Mouse (Mus musculus) E14TG2a.4 (cell line): ENCODE data around the gene Ppp1r10.

ENCODE experiments used
- H3K27me3 ChIP-seq: 2 replicates; pipeline ENCODE4 v1.6.1; 2014; ENCODE audit warnings: low read length, control low read depth; ENCODE audit not compliant: insufficient read depth
- H3K36me3 ChIP-seq: 2 replicates; pipeline ENCODE4 v1.6.1; 2014; ENCODE audit warnings: low read length, control low read depth; ENCODE audit not compliant: insufficient read depth
- H3K4me1 ChIP-seq: replicated peaks from 2 replicates; pipeline ENCODE4 v1.6.1; 2014; ENCODE audit warnings: low read depth, low read length, control low read depth
- H3K4me3 ChIP-seq: replicated peaks from 2 replicates; pipeline ENCODE4 v1.5.1; 2014; ENCODE audit warnings: mild to moderate bottlenecking, low read length
- H3K9me3 ChIP-seq: 2 replicates; pipeline ENCODE4 v1.6.1; 2014; ENCODE audit warnings: low read length, control low read depth
- CTCF ChIP-seq: conservative IDR thresholded peaks from 2 replicates; pipeline ENCODE4 v1.5.1; 2014; ENCODE audit warnings: low read length
- NANOG ChIP-seq: IDR thresholded peaks from 2 replicates; pipeline ENCODE4 v1.6.1; 2014; ENCODE audit warnings: borderline replicate concordance, low read length, mixed read lengths
- POU5F1 ChIP-seq: IDR thresholded peaks from 2 replicates; pipeline ENCODE4 v1.6.1; 2014; ENCODE audit warnings: low read length, borderline replicate concordance

The Ppp1r10 gene

GRCm38 (mm10) chr17:35916297-35917142 is at the start of gene Ppp1r10, which contains the start of gene Mrps18b:
Ppp1r10 (plus strand) TSS chr17:35916434.
Mrps18b (minus strand) TSS chr17:35916389.
- H3K9me3 ChIP-seq = no peaks in the 10 kb centered on the region
- 0 out of 2 replicates have a peak, but pooled peaks have one; percentile 13 for TF ChIP-seq CTCF
- TF ChIP-seq POU5F1 = no peak
- H3K4me3 ChIP-seq = peak within 1 kb of the TSS; percentile 99
- H3K27me3 ChIP-seq = no peaks in the 10 kb centered on the region
- H3K4me1 ChIP-seq = peaks cover 56% of the 10 kb centered on the region
- H3K36me3 ChIP-seq = peaks cover 69% of the 10 kb centered on the region

- TF ChIP-seq CTCF (0 out of 2 replicates have a peak, but pooled peaks have one; percentile 4), POU5F1 (no peak), NANOG (no peak)
- no peaks in the 10 kb centered on the region for H3K9me3 ChIP-seq
- peaks cover 11% of the 10 kb centered on the region for H3K27me3 ChIP-seq
- peaks cover 86% of the 10 kb centered on the region for H3K4me1 ChIP-seq
- H3K36me3 ChIP-seq = peaks cover 39% of the 10 kb centered on the region
- H3K4me3 ChIP-seq = peak overlapping the region; percentile 88
Observed at GRCm38 (mm10) chr17:35866911-35867890, 49.0 kb upstream of the Ppp1r10 start.

GRCm38 (mm10) chr17:35868165-35868820 is 47.9 kb upstream of the Ppp1r10 start:
- Histone ChIP-seq H3K4me3 (peak overlapping the region; percentile 88), H3K27me3 (peaks cover 11% of the 10 kb centered on the region), H3K36me3 (peaks cover 45% of the 10 kb centered on the region), H3K9me3 (no peaks in the 10 kb centered on the region), H3K4me1 (peaks cover 84% of the 10 kb centered on the region)
- TF ChIP-seq POU5F1 (no peak), NANOG (no peak), CTCF (no peak)

GRCm38 (mm10) chr17:35868961-35869345 is 47.3 kb upstream of the Ppp1r10 start:
- H3K36me3 ChIP-seq = peaks cover 43% of the 10 kb centered on the region
- no peak for TF ChIP-seq NANOG
- no peak for TF ChIP-seq POU5F1
- TF ChIP-seq CTCF = no peak
- H3K27me3 ChIP-seq = peaks cover 11% of the 10 kb centered on the region
- peaks cover 82% of the 10 kb centered on the region for H3K4me1 ChIP-seq
- peak overlapping the region; percentile 88 for H3K4me3 ChIP-seq
- no peaks in the 10 kb centered on the region for H3K9me3 ChIP-seq

- H3K36me3 ChIP-seq = peaks cover 47% of the 10 kb centered on the region
- peaks cover 82% of the 10 kb centered on the region for H3K4me1 ChIP-seq
- peak overlapping the region; percentile 88 for H3K4me3 ChIP-seq
- TF ChIP-seq NANOG = no peak
- no peak for TF ChIP-seq POU5F1
- no peak for TF ChIP-seq CTCF
- H3K27me3 ChIP-seq = peaks cover 11% of the 10 kb centered on the region
- H3K9me3 ChIP-seq = no peaks in the 10 kb centered on the region
Observed at GRCm38 (mm10) chr17:35869346-35870067, 46.7 kb upstream of the Ppp1r10 start.

GRCm38 (mm10) chr17:35870151-35870883 is 45.9 kb upstream of the Ppp1r10 start:
- Histone ChIP-seq H3K36me3 (peaks cover 55% of the 10 kb centered on the region), H3K27me3 (peaks cover 11% of the 10 kb centered on the region), H3K4me3 (peak overlapping the region; percentile 88), H3K4me1 (peaks cover 81% of the 10 kb centered on the region), H3K9me3 (no peaks in the 10 kb centered on the region)
- no peak for TF ChIP-seq POU5F1
- no peak for TF ChIP-seq CTCF
- no peak for TF ChIP-seq NANOG
